Mouse (Mus musculus) kidney, adult 10 weeks (tissue): ENCODE results near the gene Pak6. TPM values are rescaled to one million over a fixed set of nuclear protein-coding genes. Genes with fewer than 3 reads are reported as not detected.

Experiments used
- polyA plus RNA-seq: library from polyadenylated mRNA; stranded (reverse); fragments of 350-450 nt; fragmentation: Illumina TruSeq; extraction: RNeasy Lipid Tissue Mini Kit (QIAGEN cat#74804); gene quantifications from one replicate; pipeline ENCODE4 v1.2.3, GENCODE M21; 2014; ENCODE audit warnings: low read depth, low replicate concordance

Gene Pak6
- 3.0 TPM for polyA plus RNA-seq

GRCm38 (mm10) chr2:118662902-118663803 is at the start of gene Pak6:
TSS of gene Pak6 (plus strand) at chr2:118663303.

GRCm38 (mm10) chr2:118703913-118704730 is 41.0 kb downstream of the Pak6 start, which contains the start of gene Ankrd63:
TSS of gene Ankrd63 (minus strand) at chr2:118703963.

GRCm38 (mm10) chr2:118728337-118728736 is 65.2 kb downstream of the Pak6 start, which contains the start of gene Plcb2:
TSS of gene Plcb2 (minus strand) at chr2:118728438.

GRCm38 (mm10) chr2:118745232-118745884 is 82.3 kb downstream of the Pak6 start, which contains the start of gene Inafm2:
TSS of gene Inafm2 (plus strand) at chr2:118745758.

Other genes starting within 250 kb of the Pak6 start
- gene Srp14, start 183.6 kb upstream of the Pak6 start, polyA plus RNA-seq = 109 TPM
- 3.9 TPM for gene Bmf, start 113.6 kb upstream of the Pak6 start, polyA plus RNA-seq
- gene Bub1b, start 65.1 kb upstream of the Pak6 start, polyA plus RNA-seq = 1.4 TPM
- not detected for gene Ankrd63, start 40.7 kb downstream of the Pak6 start, polyA plus RNA-seq
- gene Plcb2, start 65.1 kb downstream of the Pak6 start, polyA plus RNA-seq = 0.44 TPM
- 18.8 TPM for gene Inafm2, start 82.5 kb downstream of the Pak6 start, polyA plus RNA-seq
- 1.1 TPM for gene Ccdc9b, start 99.4 kb downstream of the Pak6 start, polyA plus RNA-seq
- gene Phgr1, start 109.5 kb downstream of the Pak6 start, polyA plus RNA-seq = not detected
- gene Disp2, start 116.4 kb downstream of the Pak6 start, polyA plus RNA-seq = not detected
- 0.69 TPM for gene Knstrn, start 150.7 kb downstream of the Pak6 start, polyA plus RNA-seq
- 94.4 TPM for gene Ivd, start 198.7 kb downstream of the Pak6 start, polyA plus RNA-seq
- 3.3 TPM for gene Bahd1, start 237.1 kb downstream of the Pak6 start, polyA plus RNA-seq